Mouse (Mus musculus) embryonic fibroblast, embryonic 13.5 days (primary cell): Measurements from ENCODE around the gene 1700061G19Rik.

Source experiments
- CTCF ChIP-seq: IDR thresholded peaks from 2 replicates; pipeline ENCODE4 v1.5.1; 2011; ENCODE audit warnings: mild to moderate bottlenecking, control low read depth, low read length, moderate library complexity, borderline replicate concordance; ENCODE audit not compliant: insufficient read depth
- POLR2A ChIP-seq: IDR thresholded peaks from 2 replicates; pipeline ENCODE4 v1.6.1; 2011; ENCODE audit warnings: low read depth, mild to moderate bottlenecking, control low read depth, low read length, moderate library complexity

DNA sequence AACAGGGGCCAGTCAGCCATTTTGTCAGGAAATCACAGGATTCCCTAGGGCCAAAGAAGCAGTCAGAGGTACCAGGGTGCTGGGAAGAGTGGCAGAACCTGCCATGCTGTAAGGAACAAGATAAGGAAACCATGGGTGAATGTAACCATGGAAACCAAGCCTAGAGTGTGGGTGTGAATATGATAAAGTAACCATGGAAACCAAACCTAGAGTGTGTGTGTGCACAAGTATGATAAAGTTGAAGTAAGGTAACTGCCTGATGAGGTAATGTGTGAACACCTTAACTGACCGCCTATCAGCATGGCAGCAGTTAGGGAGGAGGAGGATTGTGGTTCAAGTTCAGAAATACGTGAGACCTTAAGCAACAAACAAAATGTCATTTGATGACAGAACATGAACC is 48.6 kb upstream of the 1700061G19Rik start:
- no peak for TF ChIP-seq POLR2A
- TF ChIP-seq CTCF, result no peak
